Mouse (Mus musculus): ENCODE data around the gene Bad. TPM values are rescaled to one million over a fixed set of nuclear protein-coding genes. Genes with fewer than 3 reads are reported as not detected.

The Bad gene
- polyA plus RNA-seq, 1 experiment, result 24.9 TPM

- Histone ChIP-seq H3K4me1 (ENCODE audit: control insufficient read depth, insufficient read depth, insufficient read length) (peaks cover 5% of the 10 kb centered on the region; the same call in 1 of the 2 replicates), H3K4me3 (ENCODE audit: extremely low read depth, insufficient read depth, insufficient read length) (no peak overlapping the region), H3K27ac (ENCODE audit: insufficient read depth, low read length) (no peak overlapping the region), H3K27me3 (ENCODE audit: control insufficient read depth, insufficient read depth, low read length) (no peaks in the 10 kb centered on the region), H3K36me3 (ENCODE audit: control insufficient read depth, insufficient read depth, low read length) (peaks cover 20% of the 10 kb centered on the region)
- WGBS, result 91% methylated on average over 9 of the region's 9 CpGs
- no peak for DNase-seq (ENCODE audit: low read depth in 1 of 2, low spot score in 2 of 2)
- no peak for TF ChIP-seq CTCF (IDR thresholded peaks at IDR 0.05; ENCODE audit: extremely low read depth, insufficient read depth, insufficient read length, insufficient replicate concordance)
- TF ChIP-seq POLR2A (IDR thresholded peaks at IDR 0.05; ENCODE audit: low read depth, low read length), result no peak
These were observed 27.1 kb upstream of the Bad start for GRCm38 (mm10) chr19:6914540-6914939.

- Histone ChIP-seq H3K4me1 (ENCODE audit: control insufficient read depth, insufficient read depth, insufficient read length) (peaks cover 5% of the 10 kb centered on the region; the same call in 1 of the 2 replicates), H3K36me3 (ENCODE audit: control insufficient read depth, insufficient read depth, low read length) (peaks cover 20% of the 10 kb centered on the region), H3K4me3 (ENCODE audit: extremely low read depth, insufficient read depth, insufficient read length) (no peak overlapping the region), H3K27ac (ENCODE audit: insufficient read depth, low read length) (no peak overlapping the region), H3K27me3 (ENCODE audit: control insufficient read depth, insufficient read depth, low read length) (no peaks in the 10 kb centered on the region)
- no peak for DNase-seq (ENCODE audit: low read depth in 1 of 2, low spot score in 2 of 2)
- TF ChIP-seq POLR2A (IDR thresholded peaks at IDR 0.05; ENCODE audit: low read depth, low read length) (no peak), CTCF (IDR thresholded peaks at IDR 0.05; ENCODE audit: extremely low read depth, insufficient read depth, insufficient read length, insufficient replicate concordance) (no peak)
- WGBS, result 79% methylated on average over 4 of the region's 4 CpGs
These were observed 26.4 kb upstream of the Bad start for GRCm38 (mm10) chr19:6915276-6915675.

GRCm38 (mm10) chr19:6916496-6916895 is 25.2 kb upstream of the Bad start:
- no peaks in the 10 kb centered on the region for H3K27me3 ChIP-seq (ENCODE audit: control insufficient read depth, insufficient read depth, low read length)
- no peak overlapping the region for H3K4me3 ChIP-seq (ENCODE audit: extremely low read depth, insufficient read depth, insufficient read length)
- no peak for DNase-seq (ENCODE audit: low read depth in 1 of 2, low spot score in 2 of 2)
- no peak overlapping the region for H3K27ac ChIP-seq (ENCODE audit: insufficient read depth, low read length)
- no peaks in the 10 kb centered on the region; the same call in 1 of the 2 replicates for H3K4me1 ChIP-seq (ENCODE audit: control insufficient read depth, insufficient read depth, insufficient read length)
- TF ChIP-seq POLR2A (IDR thresholded peaks at IDR 0.05; ENCODE audit: low read depth, low read length), result no peak
- no peak for TF ChIP-seq CTCF (IDR thresholded peaks at IDR 0.05; ENCODE audit: extremely low read depth, insufficient read depth, insufficient read length, insufficient replicate concordance)
- H3K36me3 ChIP-seq (ENCODE audit: control insufficient read depth, insufficient read depth, low read length), result peaks cover 16% of the 10 kb centered on the region
- WGBS, result 91% methylated on average over 4 of the region's 4 CpGs

- Histone ChIP-seq H3K36me3 (ENCODE audit: control insufficient read depth, insufficient read depth, low read length) (peaks cover 6% of the 10 kb centered on the region), H3K27me3 (ENCODE audit: control insufficient read depth, insufficient read depth, low read length) (no peaks in the 10 kb centered on the region), H3K4me3 (ENCODE audit: extremely low read depth, insufficient read depth, insufficient read length) (no peak overlapping the region), H3K4me1 (ENCODE audit: control insufficient read depth, insufficient read depth, insufficient read length) (peaks cover 3% of the 10 kb centered on the region; the same call in 1 of the 2 replicates), H3K27ac (ENCODE audit: insufficient read depth, low read length) (no peak overlapping the region)
- no peak for DNase-seq (ENCODE audit: low read depth in 1 of 2, low spot score in 2 of 2)
- 96% methylated on average over 4 of the region's 4 CpGs for WGBS
- TF ChIP-seq POLR2A (IDR thresholded peaks at IDR 0.05; ENCODE audit: low read depth, low read length), result no peak
- no peak for TF ChIP-seq CTCF (IDR thresholded peaks at IDR 0.05; ENCODE audit: extremely low read depth, insufficient read depth, insufficient read length, insufficient replicate concordance)
These were observed 23.3 kb upstream of the Bad start for GRCm38 (mm10) chr19:6918321-6918720.

GRCm38 (mm10) chr19:6919431-6919830 is 22.2 kb upstream of the Bad start:
- H3K4me3 ChIP-seq (ENCODE audit: extremely low read depth, insufficient read depth, insufficient read length), result no peak overlapping the region
- no peak for TF ChIP-seq CTCF (IDR thresholded peaks at IDR 0.05; ENCODE audit: extremely low read depth, insufficient read depth, insufficient read length, insufficient replicate concordance)
- no peak for TF ChIP-seq POLR2A (IDR thresholded peaks at IDR 0.05; ENCODE audit: low read depth, low read length)
- no peak for DNase-seq (ENCODE audit: low read depth in 1 of 2, low spot score in 2 of 2)
- peaks cover 3% of the 10 kb centered on the region; the same call in 1 of the 2 replicates for H3K4me1 ChIP-seq (ENCODE audit: control insufficient read depth, insufficient read depth, insufficient read length)
- H3K27ac ChIP-seq (ENCODE audit: insufficient read depth, low read length), result no peak overlapping the region
- peaks cover 3% of the 10 kb centered on the region for H3K36me3 ChIP-seq (ENCODE audit: control insufficient read depth, insufficient read depth, low read length)
- no peaks in the 10 kb centered on the region for H3K27me3 ChIP-seq (ENCODE audit: control insufficient read depth, insufficient read depth, low read length)

- H3K27me3 ChIP-seq (ENCODE audit: control insufficient read depth, insufficient read depth, low read length), result no peaks in the 10 kb centered on the region
- H3K4me1 ChIP-seq (ENCODE audit: control insufficient read depth, insufficient read depth, insufficient read length), result peaks cover 9% of the 10 kb centered on the region; the same call in 1 of the 2 replicates
- DNase-seq (ENCODE audit: low read depth in 1 of 2, low spot score in 2 of 2), result no peak
- TF ChIP-seq POLR2A (IDR thresholded peaks at IDR 0.05; ENCODE audit: low read depth, low read length) (no peak), CTCF (IDR thresholded peaks at IDR 0.05; ENCODE audit: extremely low read depth, insufficient read depth, insufficient read length, insufficient replicate concordance) (no peak)
- peak overlapping the region; percentile 78 for H3K4me3 ChIP-seq (ENCODE audit: extremely low read depth, insufficient read depth, insufficient read length)
- H3K27ac ChIP-seq (ENCODE audit: insufficient read depth, low read length), result no peak overlapping the region
- WGBS, result 67% methylated on average over 8 of the region's 8 CpGs
- H3K36me3 ChIP-seq (ENCODE audit: control insufficient read depth, insufficient read depth, low read length), result peaks cover 3% of the 10 kb centered on the region
These were observed 21.6 kb upstream of the Bad start for GRCm38 (mm10) chr19:6919876-6920740.
